Mouse (Mus musculus) heart, embryonic 14.5 days (tissue): ENCODE results near the gene Khdc3. TPM values are rescaled to one million over a fixed set of nuclear protein-coding genes. Genes with fewer than 3 reads are reported as not detected.

Experiments
- ATAC-seq: fragments of 200-750 bp; cut with Nextera tagmentation; 2 replicates; pipeline ENCODE4 v1.8.0; 2017; ENCODE audit warnings: low read depth, moderate TSS enrichment; ENCODE audit not compliant: insufficient number of reproducible peaks, insufficient read depth, low FRiP score
- H3K27ac ChIP-seq, 2 experiments: fragments of 200-500 bp in 1 of 2; fragments of 300-500 bp in 1 of 2; sonication (generic) in 1 of 2; replicated peaks in 1 of 2; 2 replicates each; pipeline ENCODE4 v1.5.1; 2012 to 2014; ENCODE audit warnings: low read depth in 2 of 2, low read length in 2 of 2, control low read depth in 1 of 2, mild to moderate bottlenecking in 1 of 2, mixed read lengths in 1 of 2; ENCODE audit not compliant: control insufficient read depth in 1 of 2, insufficient read depth in 1 of 2
- H3K27me3 ChIP-seq: fragments of 300-500 bp; sonication (generic); 2 replicates; pipeline ENCODE4 v1.6.1; 2014; ENCODE audit warnings: mild to moderate bottlenecking, low read length, control low read depth; ENCODE audit not compliant: control insufficient read depth, insufficient read depth
- H3K36me3 ChIP-seq: fragments of 300-500 bp; sonication (generic); 2 replicates; pipeline ENCODE4 v1.6.1; 2014; ENCODE audit warnings: mild to moderate bottlenecking, control low read depth, low read length, mixed read lengths; ENCODE audit not compliant: control insufficient read depth, insufficient read depth
- H3K4me1 ChIP-seq, 2 experiments: fragments of 200-500 bp in 1 of 2; fragments of 300-500 bp in 1 of 2; sonication (generic) in 1 of 2; 2 replicates each; pipeline ENCODE4 v1.6.1; 2012 to 2014; ENCODE audit warnings: low read length in 2 of 2, control low read depth in 1 of 2, mixed read lengths in 1 of 2; ENCODE audit not compliant: control insufficient read depth in 2 of 2, insufficient read depth in 2 of 2
- H3K4me2 ChIP-seq: fragments of 300-500 bp; sonication (generic); 2 replicates; pipeline ENCODE4 v1.6.1; 2014; ENCODE audit warnings: mild to moderate bottlenecking, low read length
- H3K4me3 ChIP-seq, 2 experiments: fragments of 200-500 bp in 1 of 2; fragments of 300-500 bp in 1 of 2; sonication (generic) in 1 of 2; 2 replicates each; pipeline ENCODE4 v1.5.1; 2012 to 2014; ENCODE audit warnings: low read length in 2 of 2, mild to moderate bottlenecking in 2 of 2, control low read depth in 1 of 2, low read depth in 1 of 2, moderate library complexity in 1 of 2; ENCODE audit not compliant: control insufficient read depth in 1 of 2, insufficient read depth in 1 of 2
- H3K9ac ChIP-seq: fragments of 300-500 bp; sonication (generic); 2 replicates; pipeline ENCODE4 v1.6.1; 2014; ENCODE audit warnings: mild to moderate bottlenecking, low read length
- H3K9me3 ChIP-seq: fragments of 300-500 bp; sonication (generic); 2 replicates; pipeline ENCODE4 v1.6.1; 2016; ENCODE audit warnings: low read length, control low read depth; ENCODE audit not compliant: control insufficient read depth
- WGBS: fragments of 180-500 bp; shearing (Covaris S2); extraction: QIAGEN DNeasy Blood & Tissue Kit; methylation state at CpG from one replicate; pipeline ENCODE4 v1.1.7; 2014; 5-methylcytosine and 5-hydroxymethylcytosine counted together
- polyA plus RNA-seq: library from polyadenylated mRNA; unstranded; fragments of >200 nt; fragmentation: Nextera tagmentation; extraction: Ambion mirVana; gene quantifications from 2 replicates; pipeline ENCODE4 v1.2.1, GENCODE M21; 2014

Gene Khdc3
- polyA plus RNA-seq, 1 experiment from 2014 or later = not detected

GRCm38 (mm10) chr9:73085845-73086244 is 15.8 kb upstream of the Khdc3 start:
- 42% methylated on average over 6 of the region's 6 CpGs for WGBS
- Histone ChIP-seq H3K4me3 (no peak overlapping the region), H3K27ac (no peak overlapping the region), H3K9me3 (no peaks in the 10 kb centered on the region), H3K27me3 (no peaks in the 10 kb centered on the region), H3K4me2 (no peak overlapping the region), H3K9ac (no peak overlapping the region), H3K36me3 (no peaks in the 10 kb centered on the region), H3K4me1 (peaks cover 2 to 4% of the 10 kb centered on the region in 2 experiments; a peak in 2 of 4 replicates)
- ATAC-seq = no peak

GRCm38 (mm10) chr9:73087121-73087520 is 14.5 kb upstream of the Khdc3 start:
- no peaks in the 10 kb centered on the region for H3K27me3 ChIP-seq
- H3K4me3 ChIP-seq = no peak overlapping the region
- 55% methylated on average over 8 of the region's 8 CpGs for WGBS
- H3K4me1 ChIP-seq = peaks cover 2 to 4% of the 10 kb centered on the region in 2 experiments; a peak in 2 of 4 replicates
- H3K9me3 ChIP-seq = no peaks in the 10 kb centered on the region
- H3K9ac ChIP-seq = no peak overlapping the region
- H3K4me2 ChIP-seq = no peak overlapping the region
- no peaks in the 10 kb centered on the region for H3K36me3 ChIP-seq
- ATAC-seq = no peak
- H3K27ac ChIP-seq = no peak overlapping the region

GRCm38 (mm10) chr9:73087581-73087980 is 14.1 kb upstream of the Khdc3 start:
- H3K27me3 ChIP-seq = no peaks in the 10 kb centered on the region
- ATAC-seq = no peak
- H3K4me1 ChIP-seq = peaks cover 2 to 4% of the 10 kb centered on the region in 2 experiments; a peak in 2 of 4 replicates
- H3K9me3 ChIP-seq = no peaks in the 10 kb centered on the region
- no peaks in the 10 kb centered on the region for H3K36me3 ChIP-seq
- H3K27ac ChIP-seq = no peak overlapping the region
- no peak overlapping the region for H3K4me2 ChIP-seq
- no peak overlapping the region for H3K4me3 ChIP-seq
- 68% methylated on average over 5 of the region's 5 CpGs for WGBS
- H3K9ac ChIP-seq = no peak overlapping the region

GRCm38 (mm10) chr9:73089222-73089920 is 12.3 kb upstream of the Khdc3 start:
- Histone ChIP-seq H3K4me1 (peaks cover 2 to 4% of the 10 kb centered on the region in 2 experiments; a peak in 2 of 4 replicates), H3K4me2 (no peak overlapping the region), H3K9me3 (no peaks in the 10 kb centered on the region), H3K27me3 (no peaks in the 10 kb centered on the region), H3K4me3 (no peak overlapping the region), H3K9ac (no peak overlapping the region), H3K36me3 (no peaks in the 10 kb centered on the region), H3K27ac (no peak overlapping the region)
- ATAC-seq = no peak
- 59% methylated on average over 16 of the region's 16 CpGs for WGBS

GRCm38 (mm10) chr9:73090121-73090520 is 11.5 kb upstream of the Khdc3 start:
- H3K27ac ChIP-seq = no peak overlapping the region

GRCm38 (mm10) chr9:73091747-73092146 is 9.9 kb upstream of the Khdc3 start:
- Histone ChIP-seq H3K4me3 (no peak overlapping the region), H3K27ac (no peak overlapping the region), H3K27me3 (no peaks in the 10 kb centered on the region; the same call in none of the 2 replicates), H3K9ac (no peak overlapping the region), H3K36me3 (no peaks in the 10 kb centered on the region), H3K4me2 (no peak overlapping the region), H3K9me3 (no peaks in the 10 kb centered on the region), H3K4me1 (no peaks in the 10 kb centered on the region; a peak in 1 of 4 replicates)
- no peak for ATAC-seq
- WGBS = 0% methylated on average over 1 of the region's 1 CpGs

More at GRCm38 (mm10) chr9:73090121-73090520, 11.5 kb upstream of the Khdc3 start:
- Histone ChIP-seq H3K4me3 (no peak overlapping the region), H3K9me3 (no peaks in the 10 kb centered on the region), H3K27me3 (no peaks in the 10 kb centered on the region; the same call in 1 of the 2 replicates), H3K9ac (no peak overlapping the region), H3K4me2 (no peak overlapping the region), H3K4me1 (peaks cover 2 to 4% of the 10 kb centered on the region in 2 experiments; a peak in 2 of 4 replicates), H3K36me3 (no peaks in the 10 kb centered on the region)
- 76% methylated on average over 10 of the region's 10 CpGs for WGBS
- no peak for ATAC-seq

GRCm38 (mm10) chr9:73094580-73094979 is 7.1 kb upstream of the Khdc3 start:
- no peaks in the 10 kb centered on the region for H3K4me1 ChIP-seq
- H3K9me3 ChIP-seq = no peaks in the 10 kb centered on the region
- ATAC-seq = no peak
- H3K9ac ChIP-seq = no peak overlapping the region
- H3K4me2 ChIP-seq = no peak overlapping the region
- WGBS = 55% methylated on average over 17 of the region's 17 CpGs
- H3K4me3 ChIP-seq = no peak overlapping the region
- H3K27me3 ChIP-seq = no peaks in the 10 kb centered on the region; the same call in none of the 2 replicates
- no peaks in the 10 kb centered on the region for H3K36me3 ChIP-seq
- H3K27ac ChIP-seq = no peak overlapping the region
